Mouse (Mus musculus) hindbrain, postnatal 0 days (tissue): ENCODE measurements at regions not wholly inside any gene's neighbourhood (a gene's known extent, or its start where the extent isn't known, plus 50 kb on each side); places are given as distances from the start of the nearest gene placed in this dataset.

Experiments used
- ATAC-seq: fragments of 200-750 bp; cut with Nextera tagmentation; 2 replicates; pipeline ENCODE4 v1.8.0; 2017; ENCODE audit warnings: mild to moderate bottlenecking, moderate TSS enrichment, moderate library complexity
- DNase-seq: peaks from one replicate; pipeline ENCODE4 v3.0.0-alpha.2; 2015; ENCODE audit warnings: low spot score
- H3K27ac ChIP-seq: fragments of 300-500 bp; sonication (generic); 2 replicates; pipeline ENCODE4 v1.5.1; 2014; ENCODE audit warnings: mild to moderate bottlenecking
- H3K27me3 ChIP-seq: fragments of 300-500 bp; sonication (generic); 2 replicates; pipeline ENCODE4 v1.6.1; 2014; ENCODE audit warnings: low read length, mixed read lengths; ENCODE audit not compliant: insufficient read depth
- H3K36me3 ChIP-seq: fragments of 300-500 bp; sonication (generic); 2 replicates; pipeline ENCODE4 v1.6.1; 2014; ENCODE audit warnings: low read length, mixed read lengths; ENCODE audit not compliant: insufficient read depth
- H3K4me1 ChIP-seq: fragments of 300-500 bp; sonication (generic); 2 replicates; pipeline ENCODE4 v1.6.1; 2014; ENCODE audit warnings: antibody characterized with exemption, low read length, mixed read lengths; ENCODE audit not compliant: insufficient read depth
- H3K4me2 ChIP-seq: fragments of 300-500 bp; sonication (generic); 2 replicates; pipeline ENCODE4 v1.6.1; 2014; ENCODE audit warnings: low read depth, mild to moderate bottlenecking, low read length, moderate library complexity, mixed read lengths
- H3K4me3 ChIP-seq: fragments of 300-500 bp; sonication (generic); 2 replicates; pipeline ENCODE4 v1.5.1; 2014; ENCODE audit warnings: low read length
- H3K9ac ChIP-seq: fragments of 300-500 bp; sonication (generic); replicated peaks from 2 replicates; pipeline ENCODE4 v1.6.1; 2014; ENCODE audit warnings: mild to moderate bottlenecking, low read length, moderate library complexity, mixed read lengths
- H3K9me3 ChIP-seq: fragments of 300-500 bp; sonication (generic); 2 replicates; pipeline ENCODE4 v1.6.1; 2016; ENCODE audit warnings: low read length, mixed read lengths
- CTCF ChIP-seq: IDR thresholded peaks from 2 replicates; pipeline ENCODE4 v1.5.1; 2016; ENCODE audit warnings: antibody characterized with exemption, control low read depth, low read depth
- WGBS: fragments of 180-500 bp; shearing (Covaris S2); extraction: QIAGEN DNeasy Blood & Tissue Kit; methylation state at CpG from one replicate; pipeline ENCODE4 v1.1.7; 2014; 5-methylcytosine and 5-hydroxymethylcytosine counted together

GRCm38 (mm10) chr13:93564902-93565301 lies 65.3 kb upstream of the Jmy start:
- no peak overlapping the region for H3K27ac ChIP-seq
- ATAC-seq = no peak
- no peaks in the 10 kb centered on the region for H3K27me3 ChIP-seq
- no peak for DNase-seq
- no peak overlapping the region for H3K9ac ChIP-seq
- WGBS = 96% methylated on average over 6 of the region's 6 CpGs
- TF ChIP-seq CTCF = no peak
- H3K36me3 ChIP-seq = no peaks in the 10 kb centered on the region
- H3K9me3 ChIP-seq = no peaks in the 10 kb centered on the region
- no peaks in the 10 kb centered on the region for H3K4me1 ChIP-seq
- H3K4me2 ChIP-seq = no peak overlapping the region
- no peak overlapping the region for H3K4me3 ChIP-seq

- WGBS = 89% methylated on average over 11 of the region's 11 CpGs
These were observed 64.5 kb upstream of the Jmy start for GRCm38 (mm10) chr13:93564091-93564490.

GRCm38 (mm10) chr13:93560282-93560681 lies 60.7 kb upstream of the Jmy start:
- Histone ChIP-seq H3K4me2 (no peak overlapping the region), H3K9me3 (no peaks in the 10 kb centered on the region), H3K4me3 (no peak overlapping the region), H3K9ac (no peak overlapping the region), H3K27me3 (no peaks in the 10 kb centered on the region), H3K4me1 (no peaks in the 10 kb centered on the region), H3K27ac (no peak overlapping the region), H3K36me3 (no peaks in the 10 kb centered on the region)
- DNase-seq (no peak), ATAC-seq (no peak)
- TF ChIP-seq CTCF = no peak
- 85% methylated on average over 3 of the region's 3 CpGs for WGBS

More at GRCm38 (mm10) chr13:93564091-93564490, 64.5 kb upstream of the Jmy start:
- no peak overlapping the region for H3K27ac ChIP-seq
- no peaks in the 10 kb centered on the region for H3K4me1 ChIP-seq
- DNase-seq = no peak
- no peak overlapping the region for H3K4me3 ChIP-seq
- H3K4me2 ChIP-seq = no peak overlapping the region
- ATAC-seq = no peak
- no peaks in the 10 kb centered on the region for H3K27me3 ChIP-seq
- H3K36me3 ChIP-seq = no peaks in the 10 kb centered on the region
- no peak overlapping the region for H3K9ac ChIP-seq
- TF ChIP-seq CTCF = no peak
- H3K9me3 ChIP-seq = no peaks in the 10 kb centered on the region

- TF ChIP-seq CTCF = no peak
- WGBS = 89% methylated on average over 9 of the region's 9 CpGs
- no peak for ATAC-seq
These were observed 59.0 kb upstream of the Jmy start for GRCm38 (mm10) chr13:93558603-93559002.

GRCm38 (mm10) chr13:93556119-93556518 lies 56.5 kb upstream of the Jmy start:
- Histone ChIP-seq H3K4me3 (no peak overlapping the region), H3K27ac (no peak overlapping the region), H3K9ac (no peak overlapping the region), H3K4me1 (no peaks in the 10 kb centered on the region), H3K4me2 (no peak overlapping the region), H3K27me3 (no peaks in the 10 kb centered on the region), H3K9me3 (no peaks in the 10 kb centered on the region), H3K36me3 (no peaks in the 10 kb centered on the region)
- ATAC-seq (no peak), DNase-seq (no peak)
- WGBS = 68% methylated on average over 10 of the region's 10 CpGs
- TF ChIP-seq CTCF = no peak

More at GRCm38 (mm10) chr13:93558603-93559002, 59.0 kb upstream of the Jmy start:
- H3K9me3 ChIP-seq = no peaks in the 10 kb centered on the region
- H3K4me3 ChIP-seq = no peak overlapping the region
- no peaks in the 10 kb centered on the region for H3K4me1 ChIP-seq
- no peaks in the 10 kb centered on the region for H3K36me3 ChIP-seq
- DNase-seq = no peak
- no peak overlapping the region for H3K4me2 ChIP-seq
- H3K27me3 ChIP-seq = no peaks in the 10 kb centered on the region
- no peak overlapping the region for H3K27ac ChIP-seq
- no peak overlapping the region for H3K9ac ChIP-seq

- TF ChIP-seq CTCF = no peak
- WGBS = 94% methylated on average over 2 of the region's 2 CpGs
- Histone ChIP-seq H3K4me3 (no peak overlapping the region), H3K36me3 (no peaks in the 10 kb centered on the region), H3K27ac (no peak overlapping the region), H3K4me1 (no peaks in the 10 kb centered on the region), H3K9ac (no peak overlapping the region), H3K27me3 (no peaks in the 10 kb centered on the region), H3K4me2 (no peak overlapping the region), H3K9me3 (no peaks in the 10 kb centered on the region)
- DNase-seq = no peak
- ATAC-seq = no peak
These were observed 55.3 kb upstream of the Jmy start for GRCm38 (mm10) chr13:93554901-93555300.

GRCm38 (mm10) chr13:93553932-93554331 lies 54.3 kb upstream of the Jmy start:
- no peaks in the 10 kb centered on the region for H3K4me1 ChIP-seq
- no peak overlapping the region for H3K27ac ChIP-seq
- no peak overlapping the region for H3K9ac ChIP-seq
- DNase-seq (no peak), ATAC-seq (no peak)
- 79% methylated on average over 7 of the region's 7 CpGs for WGBS
- H3K9me3 ChIP-seq = no peaks in the 10 kb centered on the region
- H3K4me3 ChIP-seq = no peak overlapping the region
- H3K4me2 ChIP-seq = no peak overlapping the region
- no peak for TF ChIP-seq CTCF
- no peaks in the 10 kb centered on the region for H3K36me3 ChIP-seq
- no peaks in the 10 kb centered on the region for H3K27me3 ChIP-seq
